Mouse (Mus musculus): ENCODE results near the gene Stmn1.

Gene Stmn1

GRCm38 (mm10) chr4:134517719-134518118, 49.6 kb downstream of the Stmn1 start:
- DNase-seq: no peak

GRCm38 (mm10) chr4:134518541-134518940, 50.4 kb downstream of the Stmn1 start:
- no peak for DNase-seq

- DNase-seq: no peak
These were observed 51.2 kb downstream of the Stmn1 start for GRCm38 (mm10) chr4:134519281-134519680.

All from kidney, adult 18-20 months (tissue).